Mouse (Mus musculus) liver, adult (tissue): Measurements from ENCODE around the gene Tmsb15b2.

Experiments
- GATA4 ChIP-seq: IDR thresholded peaks from 2 replicates; pipeline ENCODE4 v1.6.1; 2014; ENCODE audit warnings: mild to moderate bottlenecking, low read length; ENCODE audit not compliant: insufficient replicate concordance

Tmsb15b2 gene

GRCm38 (mm10) chrX:136925863-136926262 lies 49.4 kb downstream of the Tmsb15b2 start:
- TF ChIP-seq GATA4 = no peak
